25 mouse cellular contexts compared by ENCODE assay signal in the genomic region with DNA sequence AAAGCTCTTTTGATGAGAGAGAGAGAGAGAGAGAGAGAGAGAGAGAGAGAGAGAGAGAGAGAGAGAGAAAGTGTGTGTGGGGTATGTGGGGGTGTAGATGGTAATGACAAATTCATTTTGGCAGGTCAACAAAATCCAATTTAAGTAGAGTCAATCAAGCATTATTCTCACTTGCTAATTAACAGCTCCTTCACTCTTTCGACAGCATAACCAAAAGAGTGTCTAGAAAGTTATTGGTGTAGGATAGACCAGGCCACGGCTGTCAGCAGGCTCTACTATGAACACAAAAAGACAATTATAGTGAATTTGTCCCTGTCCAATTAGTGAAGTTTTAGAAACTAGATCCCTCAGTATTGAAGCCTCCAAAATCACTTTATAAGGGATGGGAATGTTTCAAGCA.
DNase-seq lines count a peak whose midpoint lies in the region; ATAC-seq and TF ChIP-seq lines count a peak whose summit lies in the region.
"Had no signal": no experiment of that assay in that cellular context is flagged by ENCODE, and none has a peak within 500 bp of the region (broad histone marks: within the 10 kb centered on the region; RNA-seq: fewer than 3 reads in every experiment).

No protein-coding gene starts in this region.

- peak; percentile 88 for ATAC-seq in forebrain, embryonic 14.5 days
- ATAC-seq: activated CD4-positive, CD25-positive, alpha-beta regulatory T cell, adult 4 months; CD4-positive, CD25-positive, alpha-beta regulatory T cell, adult 4 months; intestine, embryonic 15.5 days; Patski had no signal

- TF ChIP-seq POLR2A in heart, adult 2 months (IDR thresholded peaks at IDR 0.05; ENCODE audit: insufficient read depth, low read depth, low read length), result no peak

- H3K27ac ChIP-seq in forebrain, embryonic 14.5 days (ENCODE audit: low read depth, low read length), result no peak overlapping the region
- no peak overlapping the region for H3K27ac ChIP-seq in heart, adult 2 months
- H3K27ac ChIP-seq: embryonic facial prominence, embryonic 15.5 days; heart, embryonic 15.5 days; hindbrain, embryonic 10.5 days; hindbrain, embryonic 14.5 days; intestine, embryonic 15.5 days had no signal

- intact Hi-C loops in heart, adult 2 months (cut with DNase I), result no loop called here
- intact Hi-C loops in heart, postnatal 10 days (cut with DNase I), result no loop called here

- no peaks in the 10 kb centered on the region for H3K79me2 ChIP-seq in heart, adult 2 months (replicated peaks; ENCODE audit: control insufficient read depth, insufficient read depth, low read length)

- H3K4me3 ChIP-seq in forebrain, embryonic 14.5 days (ENCODE audit: low read depth, low read length), result no peak overlapping the region
- H3K4me3 ChIP-seq in heart, adult 2 months, result no peak overlapping the region
- H3K4me3 ChIP-seq: embryonic facial prominence, embryonic 15.5 days; erythroblast, embryonic 14.5 days; heart, embryonic 15.5 days; hindbrain, embryonic 10.5 days; intestine, embryonic 15.5 days had no signal

- no peak for TF ChIP-seq CTCF in heart, adult 2 months (IDR thresholded peaks at IDR 0.05)

- no peaks in the 10 kb centered on the region for H3K36me3 ChIP-seq in forebrain, embryonic 14.5 days (ENCODE audit: control insufficient read depth, insufficient read depth, low read length)
- no peaks in the 10 kb centered on the region for H3K36me3 ChIP-seq in heart, adult 2 months (ENCODE audit: control insufficient read depth, insufficient read depth, low read length)
- H3K36me3 ChIP-seq: embryonic facial prominence, embryonic 15.5 days; G1E; heart, embryonic 15.5 days; hindbrain, embryonic 10.5 days; intestine, embryonic 15.5 days had no signal

- H3K27me3 ChIP-seq in forebrain, embryonic 14.5 days (replicated peaks; ENCODE audit: control insufficient read depth, insufficient read depth, low read length), result no peaks in the 10 kb centered on the region
- no peaks in the 10 kb centered on the region for H3K27me3 ChIP-seq in heart, adult 2 months (ENCODE audit: control insufficient read depth, insufficient read depth, low read length)
- H3K27me3 ChIP-seq: embryonic facial prominence, embryonic 15.5 days; heart, embryonic 15.5 days; intestine, embryonic 15.5 days; Patski had no signal

- H3K9ac ChIP-seq in forebrain, embryonic 14.5 days (ENCODE audit: low read length), result no peak overlapping the region
- H3K9ac ChIP-seq in heart, adult 2 months (ENCODE audit: low read depth, low read length), result no peak overlapping the region
- H3K9ac ChIP-seq: embryonic facial prominence, embryonic 15.5 days; heart, embryonic 15.5 days; hindbrain, embryonic 14.5 days; intestine, embryonic 15.5 days had no signal

- no peaks in the 10 kb centered on the region for H3K9me3 ChIP-seq in forebrain, embryonic 14.5 days (replicated peaks; ENCODE audit: control insufficient read depth, low read length)
- H3K9me3 ChIP-seq: embryonic facial prominence, embryonic 15.5 days; heart, embryonic 15.5 days; hindbrain, embryonic 10.5 days; intestine, embryonic 15.5 days had no signal

- DNase-seq in Muller cell, postnatal 12 days (ENCODE audit: inconsistent ontology term), result peak; percentile 41
- peak; percentile 6 for DNase-seq in brain, adult 2 months (ENCODE audit: low read depth, low spot score)
- DNase-seq in forebrain, embryonic 14.5 days (ENCODE audit: low spot score), result peak; percentile 75
- DNase-seq in retina, embryonic 14.5 days (ENCODE audit: low spot score), result peak; percentile 80
- DNase-seq in lung, postnatal 36 days, result no peak
- DNase-seq in heart, adult 2 months, result no peak
- no peak for DNase-seq in heart, postnatal 10 days
- DNase-seq: adrenal gland, postnatal 14 days; cerebellum, adult 2 months; cerebellum, postnatal 10 days; embryo, embryonic 11 days; gastrocnemius, postnatal 10 days; heart, adult 18-20 months; kidney, adult 18-20 months had no signal

- no peak for TF ChIP-seq EP300 in heart, adult 2 months (IDR thresholded peaks at IDR 0.05; ENCODE audit: insufficient read depth, low read depth, low read length)

- H3K4me1 ChIP-seq in forebrain, embryonic 14.5 days (ENCODE audit: control insufficient read depth, insufficient read depth, low read length), result no peaks in the 10 kb centered on the region
- no peaks in the 10 kb centered on the region for H3K4me1 ChIP-seq in heart, adult 2 months (ENCODE audit: control insufficient read depth, insufficient read depth, low read length)
- H3K4me1 ChIP-seq: embryonic facial prominence, embryonic 15.5 days; heart, embryonic 15.5 days; hindbrain, embryonic 10.5 days; intestine, embryonic 15.5 days had no signal

- no peak overlapping the region for H3K4me2 ChIP-seq in forebrain, embryonic 14.5 days (ENCODE audit: low read length)
- H3K4me2 ChIP-seq: embryonic facial prominence, embryonic 15.5 days; heart, embryonic 11.5 days; heart, embryonic 15.5 days; hindbrain, embryonic 14.5 days; intestine, embryonic 15.5 days had no signal

- WGBS in forebrain, embryonic 14.5 days, result 8% methylated on average over 2 of the region's 2 CpGs
- 77% methylated on average over 2 of the region's 2 CpGs for WGBS in heart, adult 2 months

Comparison
In these comparisons a context has a peak if more than half of its experiments do, and no peak if none do; other contexts are left out.
1. DNase-seq: peak in Muller cell, postnatal 12 days (single experiment), brain, adult 2 months (single experiment), forebrain, embryonic 14.5 days (single experiment) and retina, embryonic 14.5 days (single experiment); none in lung, postnatal 36 days (single experiment), heart, adult 2 months (0 of 2) and heart, postnatal 10 days (0 of 2).